Mouse (Mus musculus): ENCODE data around the gene Rhoj. TPM values are rescaled to one million over a fixed set of nuclear protein-coding genes. Genes with fewer than 3 reads are reported as not detected.

Rhoj gene
- total and polyA plus RNA-seq, 3 experiments, result not detected

GRCm38 (mm10) chr12:75359921-75360482, 51.9 kb downstream of the Rhoj start:
- Histone ChIP-seq H3K9ac (ENCODE audit: insufficient read depth, low read depth) (no peak overlapping the region), H3K4me3 (replicated peaks in 1 of 3; ENCODE audit: low read depth in 2 of 3, low read length in 2 of 3, poor library complexity in 1 of 3) (no peak overlapping the region), H3K79me2 (replicated peaks; ENCODE audit: control insufficient read depth, extremely low read depth, insufficient read depth, poor library complexity, severe bottlenecking) (no peaks in the 10 kb centered on the region), H3K36me3 (replicated peaks in 1 of 2; ENCODE audit: control insufficient read depth in 1 of 2, insufficient read depth in 1 of 2, low read length in 1 of 2) (no peaks in the 10 kb centered on the region), H3K4me2 (ENCODE audit: insufficient read depth, low read depth, poor library complexity, severe bottlenecking) (no peak overlapping the region), H3K27me3 (replicated peaks) (no peaks in the 10 kb centered on the region), H3K4me1 (ENCODE audit: control insufficient read depth in 1 of 2, insufficient read depth in 2 of 2) (no peaks in the 10 kb centered on the region), H3K9me3 (replicated peaks; ENCODE audit: low read length) (no peaks in the 10 kb centered on the region), H3K27ac (ENCODE audit: insufficient read depth, low read depth) (no peak overlapping the region)
- dilution Hi-C loops (cut with MboI; ENCODE audit: extremely low pct_ligation_motif_present, extremely low pct_unique_long_range_greater_than_20kb, low sequenced_read_pairs), result no loop called here
- TF ChIP-seq CHD2 (IDR thresholded peaks at IDR 0.05; ENCODE audit: low read length) (no peak), NELFE (IDR thresholded peaks at IDR 0.05; ENCODE audit: low read depth, low read length) (no peak), ZMIZ1 (IDR thresholded peaks at IDR 0.05; ENCODE audit: low read depth, low read length) (no peak), ZNF384 (IDR thresholded peaks at IDR 0.05; ENCODE audit: low read depth, low read length) (no peak), RCOR1 (conservative IDR thresholded peaks at IDR 0.05; ENCODE audit: low read depth, low read length) (no peak), UBTF (IDR thresholded peaks at IDR 0.05; ENCODE audit: low read depth, low read length) (no peak), BHLHE40 (IDR thresholded peaks at IDR 0.05; ENCODE audit: low read depth, low read length) (no peak), NRF1 (IDR thresholded peaks at IDR 0.05; ENCODE audit: low read depth, low read length) (no peak), MYC (IDR thresholded peaks at IDR 0.05; ENCODE audit: low read depth, low read length) (no peak), TBP (conservative IDR thresholded peaks at IDR 0.05; ENCODE audit: low read depth, low read length) (no peak), USF1 (IDR thresholded peaks at IDR 0.05; ENCODE audit: low read depth, low read length) (no peak), MAX (IDR thresholded peaks at IDR 0.05; ENCODE audit: low read length) (no peak), MEF2A (IDR thresholded peaks at IDR 0.05; ENCODE audit: borderline replicate concordance, low read depth, low read length) (no peak), CHD1 (IDR thresholded peaks at IDR 0.05; ENCODE audit: low read depth, low read length) (no peak), MAFK (IDR thresholded peaks at IDR 0.05; ENCODE audit: insufficient replicate concordance, low read length) (no peak), POLR2AphosphoS2 (IDR thresholded peaks at IDR 0.05; ENCODE audit: low read depth, low read length) (no peak), ETS1 (conservative IDR thresholded peaks at IDR 0.05; ENCODE audit: low read depth, low read length) (no peak), MAZ (IDR thresholded peaks at IDR 0.05; ENCODE audit: low read depth, low read length) (no peak), TCF12 (IDR thresholded peaks at IDR 0.05; ENCODE audit: low read depth, low read length) (no peak), JUN (IDR thresholded peaks at IDR 0.05; ENCODE audit: insufficient read depth, low read depth, low read length) (no peak)
- in situ Hi-C loops (cut with MboI; ENCODE audit: low pct_ligation_motif_present, low pct_unique_long_range_greater_than_20kb, low sequenced_read_pairs), result no loop called here
- no peak for DNase-seq (ENCODE audit: extremely low read depth)

DNA sequence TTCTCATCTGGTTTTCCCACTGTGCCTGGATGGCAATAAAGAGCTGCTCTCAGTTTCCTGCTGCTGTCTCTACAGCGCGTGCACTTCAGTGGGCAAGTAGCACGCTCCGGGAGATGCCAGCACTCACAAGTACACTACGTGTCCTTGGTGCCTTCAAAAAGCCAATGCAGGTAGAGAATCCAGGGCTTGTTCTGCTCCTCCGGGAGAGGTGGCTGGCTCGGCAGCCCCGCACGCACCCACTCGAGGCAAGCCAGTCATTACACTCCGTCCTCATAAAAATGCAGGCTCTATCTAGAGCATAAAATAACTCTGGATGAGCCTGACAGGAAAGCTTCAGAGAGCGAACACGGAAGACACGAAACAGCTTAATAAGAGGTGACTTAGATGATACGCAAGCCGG, 54.3 kb downstream of the Rhoj start:
- H3K27me3 ChIP-seq (replicated peaks), result no peaks in the 10 kb centered on the region
- no peaks in the 10 kb centered on the region for H3K36me3 ChIP-seq (replicated peaks in 1 of 2; ENCODE audit: control insufficient read depth in 1 of 2, insufficient read depth in 1 of 2, low read length in 1 of 2)
- no peak for DNase-seq (ENCODE audit: extremely low read depth)
- no peak overlapping the region for H3K27ac ChIP-seq (ENCODE audit: insufficient read depth, low read depth)
- TF ChIP-seq POLR2AphosphoS2 (IDR thresholded peaks at IDR 0.05; ENCODE audit: low read depth, low read length) (no peak), ZKSCAN1 (IDR thresholded peaks at IDR 0.05; ENCODE audit: borderline replicate concordance, low read depth, low read length) (no peak), IRF4 (IDR thresholded peaks at IDR 0.05; ENCODE audit: low read depth, low read length) (no peak), ZNF384 (IDR thresholded peaks at IDR 0.05; ENCODE audit: low read depth, low read length) (no peak), USF2 (conservative IDR thresholded peaks at IDR 0.05; ENCODE audit: low read depth, low read length) (no peak), JUN (IDR thresholded peaks at IDR 0.05; ENCODE audit: insufficient read depth, low read depth, low read length) (no peak), TCF12 (IDR thresholded peaks at IDR 0.05; ENCODE audit: low read depth, low read length) (no peak), TBP (conservative IDR thresholded peaks at IDR 0.05; ENCODE audit: low read depth, low read length) (no peak), MYC (IDR thresholded peaks at IDR 0.05; ENCODE audit: low read depth, low read length) (no peak)
- no peaks in the 10 kb centered on the region for H3K79me2 ChIP-seq (replicated peaks; ENCODE audit: control insufficient read depth, extremely low read depth, insufficient read depth, poor library complexity, severe bottlenecking)
- H3K9me3 ChIP-seq (replicated peaks; ENCODE audit: low read length), result no peaks in the 10 kb centered on the region
- H3K4me3 ChIP-seq (replicated peaks in 1 of 3; ENCODE audit: low read depth in 2 of 3, low read length in 2 of 3, poor library complexity in 1 of 3), result no peak overlapping the region
- dilution Hi-C loops (cut with MboI; ENCODE audit: extremely low pct_ligation_motif_present, extremely low pct_unique_long_range_greater_than_20kb, low sequenced_read_pairs), result no loop called here
- no peaks in the 10 kb centered on the region for H3K4me1 ChIP-seq (ENCODE audit: control insufficient read depth in 1 of 2, insufficient read depth in 2 of 2)
- in situ Hi-C loops (cut with MboI; ENCODE audit: low pct_ligation_motif_present, low pct_unique_long_range_greater_than_20kb, low sequenced_read_pairs), result no loop called here
- no peak overlapping the region for H3K9ac ChIP-seq (ENCODE audit: insufficient read depth, low read depth)
- H3K4me2 ChIP-seq (ENCODE audit: insufficient read depth, low read depth, poor library complexity, severe bottlenecking), result no peak overlapping the region
